Mouse (Mus musculus) adrenal gland, postnatal 10 days (tissue): ENCODE results near the gene Ugt1a2. TPM values are rescaled to one million over a fixed set of nuclear protein-coding genes. Genes with fewer than 3 reads are reported as not detected.

Source experiments
- DNase-seq: peaks from one replicate; pipeline ENCODE4 v3.0.0; 2021; ENCODE audit warnings: mixed read lengths
- total RNA-seq, 2 experiments: library from RNA; stranded (reverse); gene quantifications; 2 replicates each; pipeline ENCODE4 v1.2.3; 2021

Ugt1a2 gene
- total RNA-seq, 2 experiments from 2014 or later = 0.18 to 0.61 TPM

DNA sequence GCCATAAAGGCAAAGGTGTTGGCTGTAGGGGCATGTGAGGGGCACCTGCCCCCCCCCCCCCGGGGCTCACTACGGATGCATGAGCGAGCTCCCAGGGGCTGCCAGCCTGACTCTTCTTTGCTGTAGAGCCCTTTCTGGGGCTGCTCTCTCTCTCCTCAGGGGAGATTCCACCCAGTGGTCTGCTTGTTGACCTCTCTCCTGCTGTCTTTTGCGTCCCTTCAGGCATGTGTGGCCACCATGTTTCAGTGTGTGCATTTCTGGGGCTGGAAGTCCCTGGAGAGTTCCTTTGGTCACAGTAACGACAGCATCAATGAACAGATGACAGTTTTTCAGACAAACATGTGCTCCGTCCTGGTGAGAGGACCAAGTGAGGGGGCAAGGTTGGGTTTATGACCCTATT is 58.0 kb downstream of the Ugt1a2 start:
- DNase-seq = no peak

DNA sequence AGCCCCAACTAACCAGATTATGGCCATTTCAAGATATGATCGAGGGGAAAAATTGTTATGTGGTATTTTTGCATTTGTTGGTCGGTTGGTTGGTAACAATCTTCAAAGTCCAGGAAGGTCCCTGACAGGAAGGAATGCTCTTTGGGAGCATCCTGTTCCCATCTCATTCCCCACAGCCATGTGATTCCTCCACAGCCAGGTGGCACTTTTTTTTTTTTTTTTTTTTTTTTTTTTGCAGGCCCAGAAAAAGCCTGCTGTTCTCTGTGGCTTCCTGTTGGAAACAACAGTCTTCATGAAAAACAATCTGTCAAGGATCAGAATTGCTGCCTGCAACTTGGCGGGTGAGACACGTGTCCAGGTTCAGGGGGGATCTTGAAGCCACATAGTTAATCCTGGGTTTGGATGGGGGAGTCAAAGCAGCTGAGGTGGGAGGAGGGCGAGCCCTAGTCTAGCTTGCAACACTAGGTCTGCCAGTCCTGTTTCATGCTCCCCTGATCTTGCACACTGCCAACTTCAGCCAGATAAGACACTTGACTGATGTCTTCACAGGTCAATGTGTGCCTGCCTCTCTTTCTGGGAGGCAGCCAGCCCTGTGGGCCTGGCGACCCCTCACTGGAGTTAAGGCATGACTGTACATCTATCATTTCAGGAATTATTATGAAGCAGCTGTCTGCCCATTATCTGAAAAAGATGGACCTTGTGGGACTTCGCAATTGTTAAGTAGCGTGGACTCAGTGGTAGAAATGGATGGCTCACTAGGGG is 58.7 kb downstream of the Ugt1a2 start:
- peak; percentile 60 for DNase-seq

DNA sequence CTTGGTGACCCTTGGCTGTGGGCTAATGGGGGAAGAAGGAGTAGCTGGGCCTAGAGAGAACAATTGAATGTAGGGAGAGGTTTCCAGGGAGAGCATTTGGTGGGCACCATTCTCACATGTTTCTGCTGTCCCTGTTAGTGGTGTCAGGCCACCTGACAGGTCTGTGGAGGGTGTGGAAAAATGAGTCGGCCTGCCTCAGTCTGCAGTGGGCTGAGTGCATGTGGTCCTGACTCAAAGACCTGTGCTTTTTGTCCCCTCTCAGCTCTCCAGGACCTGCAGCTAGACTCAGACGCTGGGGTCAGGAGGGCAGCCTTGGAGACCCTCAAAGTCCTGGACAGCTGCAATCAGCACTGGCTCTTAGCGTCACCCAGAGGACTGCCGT is 59.2 kb downstream of the Ugt1a2 start:
- no peak for DNase-seq

GRCm38 (mm10) chr1:88260114-88260513 is 59.7 kb downstream of the Ugt1a2 start:
- DNase-seq = peak; percentile 80

GRCm38 (mm10) chr1:88260604-88261377 is 60.4 kb downstream of the Ugt1a2 start:
- no peak for DNase-seq

DNA sequence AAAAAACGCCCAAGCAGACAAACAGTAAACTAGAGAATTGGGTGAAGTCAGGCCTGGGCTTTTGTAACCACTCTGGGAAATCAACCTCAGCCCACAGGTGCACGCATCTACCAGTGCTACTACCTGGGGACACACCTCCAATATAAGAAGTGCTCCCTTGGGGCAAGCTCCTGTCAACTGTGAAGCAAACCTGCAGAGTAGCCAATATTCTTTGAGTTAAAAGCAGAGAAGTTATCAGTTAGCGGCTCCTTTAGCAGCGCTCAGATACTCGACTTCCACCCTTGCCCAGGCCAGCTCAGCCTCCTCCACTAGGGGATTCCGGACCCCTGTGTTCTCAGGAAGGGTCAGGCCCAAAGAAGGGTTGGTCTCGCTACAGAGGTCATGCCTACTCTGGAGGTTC is 61.3 kb downstream of the Ugt1a2 start:
- no peak for DNase-seq

DNA sequence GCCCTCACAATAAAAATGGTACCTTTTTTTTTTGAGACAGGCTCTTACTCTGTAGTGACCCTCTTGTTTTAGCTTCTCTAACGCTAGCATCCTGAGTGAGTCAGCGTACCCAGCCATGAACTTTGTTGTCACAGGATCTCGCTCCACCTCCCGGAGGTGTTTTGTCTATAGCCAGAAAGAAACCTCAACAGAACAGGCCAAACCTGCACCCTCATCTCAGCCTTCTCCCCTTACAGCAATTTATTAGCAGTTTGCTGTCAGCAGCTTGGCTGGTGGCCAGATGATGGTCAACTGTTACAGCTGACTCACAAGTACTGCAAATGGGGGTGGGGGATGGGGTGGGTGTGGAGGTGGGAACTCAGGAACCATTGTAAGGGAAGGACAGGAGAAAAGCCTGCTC is 61.9 kb downstream of the Ugt1a2 start:
- DNase-seq = peak; percentile 90

DNA sequence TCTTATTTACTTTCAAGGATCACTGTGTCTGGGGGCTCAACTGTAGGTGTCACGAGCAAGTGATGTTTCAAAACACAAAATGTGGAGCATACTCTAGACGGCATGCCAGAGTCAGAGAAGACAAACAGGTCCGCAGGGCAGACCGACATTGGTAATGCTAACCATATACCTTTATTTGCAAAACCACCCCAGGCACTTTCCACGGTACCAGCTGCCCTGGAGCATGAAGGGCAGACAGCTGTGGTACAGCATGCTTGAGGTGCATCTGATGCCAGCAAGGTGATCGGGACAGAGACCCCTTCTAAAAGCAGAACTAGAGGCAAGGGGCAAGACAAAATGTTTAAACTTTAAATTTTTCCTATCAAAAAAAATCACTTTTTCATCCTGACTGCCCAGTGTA is 62.6 kb downstream of the Ugt1a2 start:
- no peak for DNase-seq

DNA sequence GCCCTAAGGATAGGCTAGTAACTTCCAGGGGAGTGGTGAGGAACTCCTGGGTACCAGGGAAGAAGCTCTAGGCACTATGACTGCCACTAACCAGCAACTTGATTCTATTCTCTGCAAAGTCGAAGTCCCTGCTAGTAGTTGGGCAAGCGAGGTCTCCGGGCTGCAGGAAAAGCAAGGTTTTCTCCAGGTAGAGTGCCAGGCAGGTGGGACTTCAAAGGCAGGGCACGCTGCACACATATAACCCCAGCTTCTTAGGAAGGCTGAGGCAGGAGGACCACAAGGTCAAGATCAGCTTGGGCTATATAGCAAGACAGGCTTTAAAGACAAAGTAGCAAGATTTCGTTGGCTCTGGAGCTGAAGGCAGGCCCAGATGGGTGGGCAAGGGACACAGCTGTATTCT is 63.4 kb downstream of the Ugt1a2 start:
- DNase-seq = no peak

DNA sequence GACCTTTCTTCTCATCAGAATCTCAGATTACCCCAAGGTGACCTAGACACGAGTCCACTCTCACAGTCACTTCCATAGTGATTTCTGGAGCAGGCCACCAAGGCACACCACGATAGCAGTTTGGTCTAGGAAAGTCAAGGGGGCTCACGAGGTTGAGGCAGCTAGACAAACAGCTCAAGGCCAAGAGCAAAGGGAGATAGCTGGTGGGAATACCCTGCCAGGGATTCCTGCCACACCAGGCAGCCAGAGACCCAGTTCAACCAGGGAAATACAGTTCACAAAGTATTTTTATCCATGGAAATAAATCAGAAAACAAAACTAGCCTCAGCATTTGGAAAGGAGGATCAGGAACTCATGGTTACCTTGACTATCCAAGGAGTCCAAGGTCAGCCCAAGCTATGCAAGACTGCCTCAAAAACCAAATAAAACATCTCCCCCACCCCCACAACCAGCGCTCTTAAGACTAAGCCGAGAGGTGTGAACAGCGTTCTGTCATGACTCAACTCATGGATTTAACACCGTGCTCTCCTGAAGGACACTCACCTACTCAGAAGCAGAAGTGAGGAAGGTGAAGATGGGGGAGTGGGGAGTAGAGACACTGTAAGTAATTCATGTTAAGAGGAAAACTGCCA is 64.0 kb downstream of the Ugt1a2 start:
- DNase-seq = no peak

DNA sequence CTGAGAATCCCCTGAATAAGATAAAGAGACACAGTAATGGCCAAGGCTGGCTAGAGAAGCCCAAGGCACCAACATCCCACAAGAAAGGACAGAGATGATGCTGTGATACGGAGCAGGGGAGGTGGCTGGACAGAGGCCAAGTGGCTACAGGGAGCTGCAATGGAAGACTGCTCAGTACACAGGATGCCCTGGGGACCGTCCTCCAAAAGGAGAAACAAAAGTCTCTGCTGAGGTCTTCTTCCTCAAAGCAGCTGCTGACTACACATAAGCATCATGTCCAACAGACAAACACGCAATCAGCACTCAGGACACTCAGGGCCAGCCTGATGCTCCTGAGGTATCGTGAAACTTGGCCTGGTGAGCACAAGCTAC is 64.5 kb downstream of the Ugt1a2 start:
- peak; percentile 75 for DNase-seq

- peak; percentile 15 for DNase-seq
Observed at GRCm38 (mm10) chr1:88266123-88266522, 65.7 kb downstream of the Ugt1a2 start.

DNA sequence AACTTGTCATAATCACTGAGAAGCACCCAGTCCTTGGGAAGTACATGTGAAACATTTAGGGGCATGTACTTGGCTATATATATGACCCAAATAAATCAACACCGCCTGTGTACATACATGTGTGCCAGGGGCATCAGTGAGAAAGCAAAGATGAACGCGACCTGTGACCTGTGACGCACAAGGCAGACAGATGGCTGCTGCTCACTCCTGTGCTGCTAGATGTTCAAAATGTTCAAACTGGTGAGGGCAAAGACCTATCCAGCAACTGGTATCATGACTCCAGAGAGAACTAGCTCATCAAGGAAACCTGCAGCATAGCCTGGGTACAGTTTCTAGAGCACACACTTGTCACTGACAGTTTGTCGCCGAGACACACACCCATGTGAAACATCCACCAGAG is 67.1 kb downstream of the Ugt1a2 start:
- DNase-seq = peak; percentile 12

DNA sequence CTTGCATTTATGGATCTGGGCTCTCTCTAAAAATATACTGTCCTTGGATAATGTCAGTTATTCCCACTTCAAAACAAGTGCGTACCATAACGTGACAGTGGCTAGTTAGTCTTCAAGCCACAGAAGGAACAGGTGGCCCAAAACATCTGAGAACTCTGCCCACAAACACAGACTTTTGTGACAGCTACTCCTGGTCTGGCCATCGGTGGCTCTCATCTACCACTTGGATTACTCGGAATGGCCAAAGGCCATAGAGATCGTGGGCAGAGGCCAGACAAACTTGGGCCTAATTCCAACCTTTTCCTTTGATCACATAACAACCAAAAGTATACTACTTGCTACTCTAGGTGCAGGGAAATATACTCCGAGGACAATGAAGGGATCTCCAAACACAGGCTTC is 67.7 kb downstream of the Ugt1a2 start:
- peak; percentile 31 for DNase-seq

Other genes starting within 250 kb of the Ugt1a2 start
- gene Usp40, start 192.1 kb upstream of the Ugt1a2 start, total RNA-seq = 10 to 100 TPM; 21.4 to 37.7 TPM
- gene Ugt1a10, start 145.2 kb upstream of the Ugt1a2 start, total RNA-seq = 1 to 10 TPM; 2.8 to 7.9 TPM
- 1 to 10 TPM; 4.1 to 6.3 TPM for gene Ugt1a9, start 129.8 kb upstream of the Ugt1a2 start, total RNA-seq
- gene Ugt1a8, start 112.8 kb upstream of the Ugt1a2 start, total RNA-seq = under 1 TPM; 0.21 to 0.30 TPM
- 1 to 10 TPM; 1.9 to 2.6 TPM for gene Ugt1a7c, start 105.5 kb upstream of the Ugt1a2 start, total RNA-seq
- 10 to 100 TPM in 1 of 2 experiments, 1 to 10 TPM in 1; 7.3 to 13.6 TPM for gene Ugt1a6b, start 97.3 kb upstream of the Ugt1a2 start, total RNA-seq
- 10 to 100 TPM in 1 of 2 experiments, 1 to 10 TPM in 1; 9.1 to 14.0 TPM for gene Ugt1a6a, start 65.8 kb upstream of the Ugt1a2 start, total RNA-seq
- gene Ugt1a5, start 34.6 kb upstream of the Ugt1a2 start, total RNA-seq = under 1 TPM; 0.48 to 0.61 TPM
- 1 to 10 TPM; 3.0 to 3.9 TPM for gene Dnajb3, start 5.2 kb downstream of the Ugt1a2 start, total RNA-seq
- 100 to 1,000 TPM in 1 of 2 experiments, 10 to 100 TPM in 1; 40.3 to 102 TPM for gene Ugt1a1, start 11.4 kb downstream of the Ugt1a2 start, total RNA-seq
- 1 to 10 TPM in 1 of 2 experiments, under 1 TPM in 1; 0.67 to 1.3 TPM for gene Mroh2a, start 26.4 kb downstream of the Ugt1a2 start, total RNA-seq
- gene Hjurp, start 77.0 kb downstream of the Ugt1a2 start, total RNA-seq = 10 to 100 TPM; 63.8 to 91.9 TPM
- gene Trpm8, start 77.1 kb downstream of the Ugt1a2 start, total RNA-seq = not detected
- 100 to 1,000 TPM in 1 of 2 experiments, 10 to 100 TPM in 1; 42.3 to 106 TPM for gene Spp2, start 206.4 kb downstream of the Ugt1a2 start, total RNA-seq